Mouse (Mus musculus): ENCODE data around the gene Plekhn1. TPM values are rescaled to one million over a fixed set of nuclear protein-coding genes. Genes with fewer than 3 reads are reported as not detected.

The Plekhn1 gene
- total RNA-seq, 2 experiments from 2014 or later, result 41.4 to 43.1 TPM

- peak; percentile 24; the same call in 1 of the 2 replicates for TF ChIP-seq CTCF (conservative IDR thresholded peaks at IDR 0.05)
- peak in 1 of 2 experiments; percentile 34 for DNase-seq (ENCODE audit: low spot score in 2 of 2)
- Histone ChIP-seq H3K27ac (peak overlapping the region; percentile 79), H3K4me3 (no peak overlapping the region)
Observed at GRCm38 (mm10) chr4:156188811-156189323, 45.8 kb downstream of the Plekhn1 start.

GRCm38 (mm10) chr4:156188162-156188810, 46.4 kb downstream of the Plekhn1 start:
- Histone ChIP-seq H3K27ac (peak overlapping the region; percentile 79), H3K4me3 (no peak overlapping the region)
- no peak for TF ChIP-seq CTCF (conservative IDR thresholded peaks at IDR 0.05)
- DNase-seq (ENCODE audit: low spot score in 2 of 2), result no peak

DNA sequence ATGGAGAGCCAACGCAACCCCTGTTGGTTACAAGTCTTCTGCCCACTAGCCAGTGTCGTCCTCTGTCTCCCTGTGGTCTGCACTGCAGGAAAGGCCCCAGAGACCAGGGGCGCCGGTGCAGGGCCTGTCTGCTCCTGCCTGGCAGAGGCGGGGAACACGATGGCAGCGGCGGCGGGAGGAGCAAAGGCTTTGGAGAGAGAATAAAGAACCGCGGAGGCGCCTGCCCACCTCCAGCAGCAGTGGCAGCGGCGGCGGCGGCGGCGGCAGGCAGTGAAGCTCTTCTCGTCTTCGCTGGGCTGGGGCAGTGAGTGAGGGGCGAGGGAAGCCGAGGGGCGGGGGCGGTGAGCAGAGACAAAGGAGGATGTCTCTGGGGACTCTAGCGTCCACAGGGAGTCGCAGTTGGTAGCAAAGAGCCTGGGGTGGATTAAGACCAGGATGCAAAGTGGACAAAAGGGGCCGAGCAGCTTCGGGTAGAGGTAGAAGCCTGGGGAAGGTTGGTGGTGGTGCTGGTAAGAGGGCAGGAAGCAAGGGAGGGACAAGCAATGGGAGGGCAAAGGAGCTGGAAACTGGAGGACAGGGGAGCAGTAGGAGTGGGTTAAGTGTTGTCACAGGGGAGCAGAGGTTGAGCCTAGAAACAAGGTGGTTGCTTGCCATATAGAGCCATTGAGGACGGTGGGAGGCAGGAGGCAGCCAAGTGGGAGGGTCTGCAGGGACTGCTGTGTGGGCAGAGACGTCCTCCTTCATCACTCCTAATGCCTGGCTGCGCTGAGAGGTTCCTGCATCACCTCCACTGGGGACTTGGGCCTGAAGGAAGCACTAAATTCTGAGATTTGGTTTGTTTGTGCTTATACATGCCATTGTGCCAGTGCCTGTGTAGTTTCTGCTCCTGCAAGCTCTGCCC, 48.5 kb downstream of the Plekhn1 start:
- peak; percentile 24 for TF ChIP-seq CTCF (conservative IDR thresholded peaks at IDR 0.05)
- peak; percentile 49 to 54 for DNase-seq (ENCODE audit: low spot score in 2 of 2)
- peak overlapping the region; percentile 94 for H3K27ac ChIP-seq
- peak overlapping the region; percentile 63 for H3K4me3 ChIP-seq

GRCm38 (mm10) chr4:156185456-156185949, 49.2 kb downstream of the Plekhn1 start:
- peak in 1 of 2 experiments; percentile 26 for DNase-seq (ENCODE audit: low spot score in 2 of 2)
- no peak for TF ChIP-seq CTCF (conservative IDR thresholded peaks at IDR 0.05)
- H3K4me3 ChIP-seq, result peak overlapping the region; percentile 63
- H3K27ac ChIP-seq, result peak overlapping the region; percentile 94

DNA sequence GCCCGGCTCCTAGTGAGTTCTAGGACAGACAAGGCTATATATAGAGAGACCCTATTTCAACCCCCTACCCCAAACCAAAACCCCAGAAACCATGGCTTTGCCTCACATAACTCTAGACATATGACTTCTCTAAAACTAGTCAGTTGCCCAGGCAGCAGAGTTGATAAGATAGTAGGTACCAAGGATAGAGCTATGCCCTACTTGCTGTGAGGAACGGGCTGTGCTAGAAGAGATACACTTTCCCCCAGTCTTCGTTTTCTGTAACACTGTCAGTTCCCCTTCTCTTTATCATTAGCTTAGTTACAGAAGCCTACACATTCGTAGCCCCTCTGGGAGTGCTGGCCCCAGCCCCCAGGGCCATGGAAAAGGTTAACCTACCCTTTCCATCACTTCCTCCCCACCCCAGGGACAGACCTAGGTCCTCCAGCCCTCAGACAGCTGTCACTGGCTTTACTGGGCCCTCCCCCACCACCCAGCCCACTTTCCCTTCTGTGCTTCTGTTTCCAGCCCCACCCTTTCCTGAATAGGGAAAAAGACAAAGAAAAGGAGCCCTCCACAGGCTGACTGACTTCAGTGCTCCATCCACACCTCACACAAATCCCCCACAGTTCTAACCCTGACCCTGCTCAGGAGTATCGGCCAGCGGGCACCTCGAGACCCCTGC, 50.2 kb downstream of the Plekhn1 start:
- peak overlapping the region; percentile 94 for H3K27ac ChIP-seq
- no peak for DNase-seq (ENCODE audit: low spot score in 2 of 2)
- TF ChIP-seq CTCF (conservative IDR thresholded peaks at IDR 0.05), result no peak
- peak overlapping the region; percentile 63 for H3K4me3 ChIP-seq

DNA sequence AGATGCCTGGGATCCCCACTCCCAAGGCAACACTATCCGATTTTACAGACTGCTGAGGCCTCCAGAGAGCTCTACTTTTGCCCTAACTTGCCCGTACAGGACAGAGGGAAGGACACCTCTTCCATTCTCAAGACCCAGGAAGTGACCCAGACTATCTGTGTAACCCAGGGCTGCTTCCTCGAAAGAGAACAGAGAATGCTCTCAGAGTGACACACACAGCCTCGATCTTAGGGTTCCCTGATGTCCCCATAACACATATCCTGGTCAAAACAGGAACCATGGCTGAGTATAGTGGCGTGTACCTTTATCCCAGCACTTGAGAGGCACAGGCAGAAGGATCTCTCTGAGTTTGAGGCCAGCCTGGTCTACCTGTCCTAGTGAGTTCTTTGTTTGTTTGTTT, 50.9 kb downstream of the Plekhn1 start:
- Histone ChIP-seq H3K27ac (no peak overlapping the region; the same call in 1 of the 2 replicates), H3K4me3 (peak overlapping the region; percentile 63)
- no peak for TF ChIP-seq CTCF (conservative IDR thresholded peaks at IDR 0.05)
- no peak for DNase-seq (ENCODE audit: low spot score in 2 of 2)

- no peak for DNase-seq (ENCODE audit: low spot score in 2 of 2)
- no peak for TF ChIP-seq CTCF (conservative IDR thresholded peaks at IDR 0.05)
- H3K4me3 ChIP-seq, result no peak overlapping the region
- H3K27ac ChIP-seq, result no peak overlapping the region
Observed at GRCm38 (mm10) chr4:156177630-156178029, 57.0 kb downstream of the Plekhn1 start.

DNA sequence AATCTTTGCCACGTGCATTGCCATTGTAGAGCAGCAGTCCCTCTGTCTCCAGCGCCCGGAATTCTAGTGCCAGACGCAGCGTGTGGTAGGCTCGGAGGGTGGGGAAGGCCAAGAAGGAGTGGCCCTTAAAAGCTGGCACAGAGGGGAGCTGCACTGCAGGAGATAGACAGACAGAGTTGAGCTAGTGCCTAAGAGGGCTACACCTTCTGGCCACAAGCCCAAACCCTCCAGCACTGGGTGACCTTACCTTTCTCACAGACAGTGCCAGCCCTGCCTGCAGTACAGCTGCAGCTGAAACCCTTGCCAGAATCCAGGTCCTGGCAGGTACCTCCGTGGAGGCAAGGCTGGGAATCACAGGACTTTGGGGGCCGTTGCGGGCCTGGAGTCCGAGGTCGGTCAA, 62.8 kb downstream of the Plekhn1 start:
- H3K4me3 ChIP-seq, result no peak overlapping the region
- no peak for TF ChIP-seq CTCF (conservative IDR thresholded peaks at IDR 0.05)
- DNase-seq (ENCODE audit: low spot score in 2 of 2), result no peak
- no peak overlapping the region for H3K27ac ChIP-seq

Small RNAs within 50 kb of the gene (microRNA-seq; reads per million reads assigned to microRNA genes)
- gene Mir7658, result 5.1 to 5.2 reads per million in 2 experiments

Other genes with a start within 250 kb of the Plekhn1 start
- gene B3galt6, start 242.2 kb downstream of the Plekhn1 start, total RNA-seq (2021), result 10 to 100 TPM in 1 of 2 experiments, 1 to 10 TPM in 1; 9.3 to 10.1 TPM
- gene Sdf4, start 242.0 kb downstream of the Plekhn1 start, total RNA-seq (2021), result 100 to 1,000 TPM; 191 to 194 TPM
- 1 to 10 TPM; 1.3 to 2.3 TPM for gene Tnfrsf4, start 221.0 kb downstream of the Plekhn1 start, total RNA-seq (2021)
- gene Tnfrsf18, start 208.7 kb downstream of the Plekhn1 start, total RNA-seq (2021), result not detected
- under 1 TPM in 1 of 2 experiments, not detected in 1; 0.26 TPM for gene Ttll10, start 175.4 kb downstream of the Plekhn1 start, total RNA-seq (2021)
- gene 9430015G10Rik, start 124.9 kb downstream of the Plekhn1 start, total RNA-seq (2021), result 10 to 100 TPM; 27.3 to 34.9 TPM
- 1 to 10 TPM in 1 of 2 experiments, under 1 TPM in 1; 0.79 to 1.1 TPM for gene Rnf223, start 104.3 kb downstream of the Plekhn1 start, total RNA-seq (2021)
- 100 to 1,000 TPM; 146 to 148 TPM for gene Agrn, start 37.4 kb downstream of the Plekhn1 start, total RNA-seq (2021)
- 1 to 10 TPM in 1 of 2 experiments, under 1 TPM in 1; 0.87 to 1.3 TPM for gene Isg15, start 34.0 kb downstream of the Plekhn1 start, total RNA-seq (2021)
- 1 to 10 TPM; 5.6 to 7.1 TPM for gene AW011738, start 31.6 kb downstream of the Plekhn1 start, total RNA-seq (2021)
- under 1 TPM; 0.26 to 0.44 TPM for gene Perm1, start 19.0 kb downstream of the Plekhn1 start, total RNA-seq (2021)
- gene Noc2l, start 1.2 kb upstream of the Plekhn1 start, total RNA-seq (2021), result 10 to 100 TPM; 70.7 to 72.1 TPM
- gene Samd11, start 20.8 kb upstream of the Plekhn1 start, total RNA-seq (2021), result 1 to 10 TPM; 4.8 to 5.4 TPM
- not detected for gene Vmn2r-ps159, start 96.2 kb upstream of the Plekhn1 start, total RNA-seq (2021)